In the genomic region with DNA sequence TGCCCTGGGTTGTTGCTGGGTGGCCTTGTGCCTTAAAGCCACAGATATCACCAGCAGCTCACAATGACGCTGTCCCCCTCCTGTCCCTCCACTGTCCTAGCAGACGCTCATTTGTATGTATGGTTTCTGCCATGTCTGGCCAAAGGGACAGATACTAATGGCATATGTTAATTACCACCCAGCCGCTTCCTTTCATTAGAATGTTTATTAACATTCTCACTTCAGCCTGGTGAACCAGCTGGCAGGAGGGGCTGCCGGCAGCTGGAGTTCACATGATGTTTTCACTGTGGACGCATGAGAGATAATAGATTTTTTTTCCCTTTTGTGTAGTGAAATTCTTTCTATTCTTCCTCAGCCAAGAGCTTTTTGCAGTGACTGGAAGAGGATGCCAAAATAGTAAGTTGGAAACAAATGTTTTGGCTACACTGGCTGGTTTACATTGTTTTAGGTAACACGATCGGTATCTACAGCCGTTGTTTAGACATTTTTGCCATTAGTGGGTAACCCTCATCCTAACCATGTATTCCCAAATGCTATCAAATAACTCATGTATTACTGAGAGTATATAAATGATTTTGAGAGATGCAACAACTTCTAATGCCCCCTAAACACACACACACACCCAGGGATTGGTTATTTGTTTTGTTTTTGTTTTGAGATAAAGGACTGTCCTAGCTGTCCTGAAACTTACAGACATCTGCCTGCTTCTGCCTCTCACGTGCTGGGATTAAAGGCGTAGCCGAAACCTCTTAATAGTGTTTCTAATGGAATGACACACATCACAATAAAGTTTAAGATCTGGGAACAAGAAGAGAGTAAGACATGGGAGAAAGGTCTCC, we compare ENCODE assay signal across 13 mouse cellular contexts.
DNase-seq lines count a peak whose midpoint lies in the region; ATAC-seq lines count a peak whose summit lies in the region.
"Had no signal": no experiment of that assay in that cellular context is flagged by ENCODE, and none has a peak within 500 bp of the region (broad histone marks: within the 10 kb centered on the region; RNA-seq: fewer than 3 reads in every experiment).

No protein-coding gene starts in this region.

- H3K9me3 ChIP-seq in lung, embryonic 16.5 days (ENCODE audit: control insufficient read depth, low read length), result peaks cover 2% of the 10 kb centered on the region; the same call in 1 of the 2 replicates
- no peaks in the 10 kb centered on the region for H3K9me3 ChIP-seq in forebrain, embryonic 16.5 days (ENCODE audit: control insufficient read depth, low read length)
- no peaks in the 10 kb centered on the region for H3K9me3 ChIP-seq in midbrain, embryonic 10.5 days (replicated peaks)
- H3K9me3 ChIP-seq in neural tube, embryonic 15.5 days (replicated peaks), result no peaks in the 10 kb centered on the region
- H3K9me3 ChIP-seq in heart, embryonic 12.5 days (replicated peaks), result peaks cover 6% of the 10 kb centered on the region
- H3K9me3 ChIP-seq: intestine, embryonic 15.5 days; liver, embryonic 13.5 days had no signal

- no peak overlapping the region for H3K4me2 ChIP-seq in lung, embryonic 16.5 days (ENCODE audit: low read depth, low read length)
- 0 out of 2 replicates have a peak overlapping the region, but pooled peaks have one; percentile 5 for H3K4me2 ChIP-seq in forebrain, embryonic 16.5 days (ENCODE audit: low read length)
- peak overlapping the region; percentile 27; the same call in 1 of the 2 replicates for H3K4me2 ChIP-seq in neural tube, embryonic 15.5 days
- H3K4me2 ChIP-seq in heart, embryonic 12.5 days, result no peak overlapping the region
- H3K4me2 ChIP-seq: intestine, embryonic 15.5 days; liver, embryonic 13.5 days had no signal

- H3K9ac ChIP-seq in lung, embryonic 16.5 days (ENCODE audit: low read length), result no peak overlapping the region
- no peak overlapping the region for H3K9ac ChIP-seq in forebrain, embryonic 16.5 days (replicated peaks; ENCODE audit: low read depth, low read length)
- no peak overlapping the region for H3K9ac ChIP-seq in neural tube, embryonic 15.5 days (replicated peaks)
- H3K9ac ChIP-seq in heart, embryonic 12.5 days, result no peak overlapping the region
- H3K9ac ChIP-seq: intestine, embryonic 15.5 days; liver, embryonic 13.5 days had no signal

- WGBS in lung, embryonic 16.5 days, result 39% methylated on average over 11 of the region's 11 CpGs
- 28% methylated on average over 11 of the region's 11 CpGs for WGBS in forebrain, embryonic 16.5 days
- 60% methylated on average over 11 of the region's 11 CpGs for WGBS in midbrain, embryonic 10.5 days
- WGBS in neural tube, embryonic 15.5 days, result 13% methylated on average over 11 of the region's 11 CpGs
- 60% methylated on average over 11 of the region's 11 CpGs for WGBS in heart, embryonic 12.5 days

- peaks cover 3% of the 10 kb centered on the region; the same call in 1 of the 2 replicates for H3K4me1 ChIP-seq in lung, embryonic 16.5 days (replicated peaks; ENCODE audit: control insufficient read depth, insufficient read depth, low read length)
- H3K4me1 ChIP-seq in forebrain, embryonic 16.5 days (replicated peaks; ENCODE audit: control insufficient read depth, insufficient read depth, low read length), result peaks cover 8% of the 10 kb centered on the region
- H3K4me1 ChIP-seq in midbrain, embryonic 10.5 days, result peaks cover 26% of the 10 kb centered on the region
- peaks cover 10% of the 10 kb centered on the region for H3K4me1 ChIP-seq in neural tube, embryonic 15.5 days
- H3K4me1 ChIP-seq in heart, embryonic 12.5 days (replicated peaks), result peaks cover 8% of the 10 kb centered on the region; the same call in 1 of the 2 replicates
- H3K4me1 ChIP-seq: intestine, embryonic 15.5 days; liver, embryonic 13.5 days had no signal

- H3K4me3 ChIP-seq in lung, embryonic 16.5 days (ENCODE audit: low read length), result no peak overlapping the region
- no peak overlapping the region for H3K4me3 ChIP-seq in forebrain, embryonic 16.5 days (replicated peaks; ENCODE audit: low read length)
- no peak overlapping the region for H3K4me3 ChIP-seq in midbrain, embryonic 10.5 days
- no peak overlapping the region for H3K4me3 ChIP-seq in neural tube, embryonic 15.5 days (replicated peaks)
- H3K4me3 ChIP-seq in heart, embryonic 12.5 days, result no peak overlapping the region
- H3K4me3 ChIP-seq: gastrocnemius, adult 2 months; intestine, embryonic 15.5 days; liver, embryonic 13.5 days had no signal

- H3K36me3 ChIP-seq in lung, embryonic 16.5 days (ENCODE audit: control insufficient read depth, insufficient read depth, low read length), result no peaks in the 10 kb centered on the region
- no peaks in the 10 kb centered on the region for H3K36me3 ChIP-seq in forebrain, embryonic 16.5 days (ENCODE audit: control insufficient read depth, insufficient read depth)
- no peaks in the 10 kb centered on the region for H3K36me3 ChIP-seq in midbrain, embryonic 10.5 days
- H3K36me3 ChIP-seq in neural tube, embryonic 15.5 days, result no peaks in the 10 kb centered on the region
- no peaks in the 10 kb centered on the region for H3K36me3 ChIP-seq in heart, embryonic 12.5 days
- H3K36me3 ChIP-seq: intestine, embryonic 15.5 days; liver, embryonic 13.5 days had no signal

- H3K27ac ChIP-seq in lung, embryonic 16.5 days (ENCODE audit: low read length), result 0 out of 2 replicates have a peak overlapping the region, but pooled peaks have one; percentile 16
- no peak overlapping the region for H3K27ac ChIP-seq in forebrain, embryonic 16.5 days (ENCODE audit: low read length)
- peak overlapping the region; percentile 55 for H3K27ac ChIP-seq in midbrain, embryonic 10.5 days (replicated peaks)
- no peak overlapping the region for H3K27ac ChIP-seq in neural tube, embryonic 15.5 days (replicated peaks)
- H3K27ac ChIP-seq in heart, embryonic 12.5 days (ENCODE audit: poor library complexity, severe bottlenecking), result no peak overlapping the region
- H3K27ac ChIP-seq: gastrocnemius, adult 2 months; intestine, embryonic 15.5 days; liver, embryonic 13.5 days had no signal

- DNase-seq in lung, postnatal 25 days (ENCODE audit: low spot score), result no peak
- DNase-seq in midbrain, embryonic 10.5 days (ENCODE audit: low spot score), result no peak
- no peak for DNase-seq in natural killer cell, adult 2 months (ENCODE audit: low spot score in 2 of 2)
- DNase-seq: cerebellum, adult 9-10 months; gastrocnemius, adult 2 months; kidney, postnatal 25 days; liver, embryonic 13.5 days had no signal

- ATAC-seq in lung, embryonic 16.5 days (ENCODE audit: low read depth), result peak; percentile 62
- ATAC-seq in forebrain, embryonic 16.5 days, result peak; percentile 71
- peak; percentile 75; the same call in 1 of the 2 replicates for ATAC-seq in neural tube, embryonic 15.5 days (ENCODE audit: low FRiP score)
- ATAC-seq in heart, embryonic 12.5 days (ENCODE audit: insufficient number of reproducible peaks, low FRiP score), result no peak
- no peak for ATAC-seq in monocyte, adult 5-6 weeks (replicated peaks; ENCODE audit: insufficient number of reproducible peaks, low FRiP score, low TSS enrichment, poor library complexity, severe bottlenecking)
- ATAC-seq: intestine, embryonic 15.5 days had no signal

- H3K27me3 ChIP-seq in lung, embryonic 16.5 days (ENCODE audit: control insufficient read depth, insufficient read depth, low read depth, low read length), result no peaks in the 10 kb centered on the region
- no peaks in the 10 kb centered on the region for H3K27me3 ChIP-seq in forebrain, embryonic 16.5 days (replicated peaks; ENCODE audit: control insufficient read depth, insufficient read depth, low read length)
- no peaks in the 10 kb centered on the region for H3K27me3 ChIP-seq in midbrain, embryonic 10.5 days (ENCODE audit: low read depth, poor library complexity, severe bottlenecking)
- H3K27me3 ChIP-seq in neural tube, embryonic 15.5 days (replicated peaks), result no peaks in the 10 kb centered on the region
- H3K27me3 ChIP-seq in heart, embryonic 12.5 days (replicated peaks), result no peaks in the 10 kb centered on the region
- H3K27me3 ChIP-seq: intestine, embryonic 15.5 days; liver, embryonic 13.5 days had no signal

Comparison
In these comparisons a context has a peak if more than half of its experiments do, and no peak if none do; other contexts are left out.
1. ATAC-seq: peak in lung, embryonic 16.5 days (single experiment), forebrain, embryonic 16.5 days (single experiment) and neural tube, embryonic 15.5 days (single experiment); none in heart, embryonic 12.5 days (single experiment) and monocyte, adult 5-6 weeks (single experiment).
2. H3K27ac ChIP-seq: peak in lung, embryonic 16.5 days (single experiment) and midbrain, embryonic 10.5 days (single experiment); none in forebrain, embryonic 16.5 days (single experiment), neural tube, embryonic 15.5 days (single experiment) and heart, embryonic 12.5 days (single experiment).
3. H3K4me2 ChIP-seq: peak in forebrain, embryonic 16.5 days (single experiment) and neural tube, embryonic 15.5 days (single experiment); none in lung, embryonic 16.5 days (single experiment) and heart, embryonic 12.5 days (single experiment).